Mouse (Mus musculus) spleen, adult 2 months (tissue): ENCODE measurements around the gene Ptch1.

Experiments
- CTCF ChIP-seq: fragments of 200-500 bp; IDR thresholded peaks from 2 replicates; pipeline ENCODE4 v1.5.1; 2011; ENCODE audit warnings: mild to moderate bottlenecking, inconsistent platforms; ENCODE audit not compliant: insufficient read depth, insufficient read length, insufficient replicate concordance; ENCODE audit errors: extremely low read depth
- POLR2A ChIP-seq: fragments of 200-500 bp; IDR thresholded peaks from 2 replicates; pipeline ENCODE4 v1.6.1; 2011; ENCODE audit warnings: low read depth, low read length, inconsistent platforms

GRCm38 (mm10) chr13:63552291-63552932 is 21.0 kb downstream of the Ptch1 start:
- TF ChIP-seq CTCF (no peak), POLR2A (no peak)
